Mouse (Mus musculus) thymus, adult 2 months (tissue): ENCODE measurements around the gene Slc35f5. TPM values are rescaled to one million over a fixed set of nuclear protein-coding genes. Genes with fewer than 3 reads are reported as not detected.
A peak's percentile ranks its signal among the peaks of the same experiment; 100 is the strongest.

Source experiments
- DNase-seq: peaks from one replicate; pipeline ENCODE4 v3.0.0; 2021
- H3K27ac ChIP-seq: fragments of 200-500 bp; 2 replicates; pipeline ENCODE4 v1.5.1; 2012; ENCODE audit warnings: low read length, control low read depth; ENCODE audit not compliant: control insufficient read depth, insufficient read depth
- H3K27me3 ChIP-seq: fragments of 200-500 bp; 2 replicates; pipeline ENCODE4 v1.6.1; 2012; ENCODE audit warnings: mild to moderate bottlenecking, low read length, moderate library complexity, mixed read lengths; ENCODE audit not compliant: control insufficient read depth, insufficient read depth
- H3K36me3 ChIP-seq: fragments of 200-500 bp; 2 replicates; pipeline ENCODE4 v1.6.1; 2012; ENCODE audit warnings: mild to moderate bottlenecking, low read length, moderate library complexity; ENCODE audit not compliant: control insufficient read depth, insufficient read depth
- H3K4me1 ChIP-seq: fragments of 200-500 bp; replicated peaks from 2 replicates; pipeline ENCODE4 v1.6.1; 2012; ENCODE audit warnings: low read length; ENCODE audit not compliant: control insufficient read depth, insufficient read depth
- H3K4me3 ChIP-seq: fragments of 200-500 bp; 2 replicates; pipeline ENCODE4 v1.5.1; 2012; ENCODE audit warnings: mild to moderate bottlenecking, low read length, control low read depth, moderate library complexity; ENCODE audit not compliant: control insufficient read depth, insufficient read depth
- CTCF ChIP-seq: fragments of 200-500 bp; IDR thresholded peaks from 2 replicates; pipeline ENCODE4 v1.5.1; 2012; ENCODE audit warnings: mild to moderate bottlenecking, control low read depth, low read length, moderate library complexity, borderline replicate concordance; ENCODE audit not compliant: control insufficient read depth, poor library complexity, insufficient read depth; ENCODE audit errors: extremely low read depth
- POLR2A ChIP-seq: fragments of 200-500 bp; IDR thresholded peaks from 2 replicates; pipeline ENCODE4 v1.6.1; 2012; ENCODE audit warnings: mild to moderate bottlenecking, low read length, control low read depth, moderate library complexity; ENCODE audit not compliant: control insufficient read depth, poor library complexity, insufficient read depth; ENCODE audit errors: extremely low read depth
- WGBS: fragments of 180-500 bp; shearing (Covaris S2); methylation state at CpG from one replicate; pipeline ENCODE4 v1.1.7; 2018; 5-methylcytosine and 5-hydroxymethylcytosine counted together
- polyA plus RNA-seq: library from polyadenylated mRNA; depleted of rRNA; stranded (reverse); fragments of >200 nt; gene quantifications from 2 replicates; pipeline ENCODE4 v1.2.3, GENCODE M21; 2012; rRNA removed

Slc35f5 gene
- polyA plus RNA-seq, 1 experiment = 5.5 TPM

DNA sequence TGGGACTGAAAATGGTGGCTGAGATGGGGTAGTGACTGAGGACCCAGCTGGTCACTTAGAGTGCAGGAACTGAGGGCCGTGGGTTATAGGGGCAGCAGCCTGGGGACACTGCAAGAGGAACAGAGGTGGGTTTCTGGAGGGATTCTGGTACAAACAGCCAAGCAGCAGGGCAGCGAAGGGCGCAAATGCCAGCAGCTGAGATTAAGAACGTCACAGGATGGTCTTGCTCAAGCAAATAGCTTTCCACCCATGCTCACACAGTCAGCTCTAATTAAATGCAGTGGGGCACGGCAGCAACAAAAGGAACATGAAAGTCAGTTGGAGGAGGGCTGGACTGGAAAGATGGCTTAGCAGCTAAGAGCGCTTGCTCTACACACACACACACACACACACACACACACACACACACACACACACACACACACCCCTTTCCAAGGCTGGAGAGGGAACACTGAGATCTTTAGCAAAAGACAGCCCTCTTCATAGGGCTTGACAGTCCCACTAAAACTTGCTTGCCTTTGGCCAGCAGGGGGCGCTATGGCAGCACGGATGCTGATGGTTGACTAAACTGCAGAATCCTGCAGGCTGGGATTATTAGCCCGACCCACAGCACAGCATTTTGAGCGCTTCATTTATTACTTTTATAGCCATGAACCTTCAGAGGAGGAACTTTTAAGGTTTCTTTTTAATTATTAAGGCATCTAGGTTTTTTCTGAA is 46.9 kb downstream of the Slc35f5 start:
- 43% methylated on average over 10 of the region's 10 CpGs for WGBS
- Histone ChIP-seq H3K4me3 (no peak overlapping the region), H3K4me1 (no peaks in the 10 kb centered on the region), H3K27ac (no peak overlapping the region), H3K27me3 (no peaks in the 10 kb centered on the region), H3K36me3 (no peaks in the 10 kb centered on the region)
- DNase-seq = peak; percentile 71
- TF ChIP-seq CTCF (peak; percentile 86; the same call in 1 of the 2 replicates), POLR2A (no peak)

DNA sequence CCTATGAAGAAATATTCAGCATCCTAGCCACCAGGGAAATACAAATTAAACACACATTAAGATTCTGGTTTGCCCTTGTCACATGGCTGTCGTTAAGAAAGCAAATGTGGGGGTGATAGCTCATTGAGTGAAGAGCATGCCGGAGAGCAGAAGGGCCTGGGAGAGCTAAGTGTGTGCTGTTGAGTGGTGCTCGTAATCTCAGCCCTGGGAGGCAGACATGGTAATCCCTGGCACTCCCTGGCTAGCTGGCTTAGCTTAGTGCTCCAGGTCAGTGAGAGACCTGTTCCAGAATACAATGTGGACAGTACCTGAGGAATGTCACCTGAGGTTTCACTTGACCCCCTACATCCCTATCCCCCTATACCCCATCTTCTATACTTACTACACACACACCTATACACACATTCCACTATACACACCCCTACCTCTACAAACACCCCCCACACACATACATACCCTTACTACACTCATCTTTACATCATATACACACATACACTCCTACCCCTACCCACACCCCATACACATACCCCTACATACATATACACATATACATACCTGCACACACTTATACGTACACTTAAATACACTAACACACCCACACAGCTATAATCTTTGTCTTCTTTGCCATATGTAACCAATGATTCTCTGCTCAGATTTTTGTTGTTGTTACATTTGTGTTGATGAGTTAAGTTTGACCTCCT is 64.1 kb downstream of the Slc35f5 start:
- TF ChIP-seq CTCF (no peak), POLR2A (no peak)
- WGBS = 87% methylated on average over 4 of the region's 4 CpGs

DNA sequence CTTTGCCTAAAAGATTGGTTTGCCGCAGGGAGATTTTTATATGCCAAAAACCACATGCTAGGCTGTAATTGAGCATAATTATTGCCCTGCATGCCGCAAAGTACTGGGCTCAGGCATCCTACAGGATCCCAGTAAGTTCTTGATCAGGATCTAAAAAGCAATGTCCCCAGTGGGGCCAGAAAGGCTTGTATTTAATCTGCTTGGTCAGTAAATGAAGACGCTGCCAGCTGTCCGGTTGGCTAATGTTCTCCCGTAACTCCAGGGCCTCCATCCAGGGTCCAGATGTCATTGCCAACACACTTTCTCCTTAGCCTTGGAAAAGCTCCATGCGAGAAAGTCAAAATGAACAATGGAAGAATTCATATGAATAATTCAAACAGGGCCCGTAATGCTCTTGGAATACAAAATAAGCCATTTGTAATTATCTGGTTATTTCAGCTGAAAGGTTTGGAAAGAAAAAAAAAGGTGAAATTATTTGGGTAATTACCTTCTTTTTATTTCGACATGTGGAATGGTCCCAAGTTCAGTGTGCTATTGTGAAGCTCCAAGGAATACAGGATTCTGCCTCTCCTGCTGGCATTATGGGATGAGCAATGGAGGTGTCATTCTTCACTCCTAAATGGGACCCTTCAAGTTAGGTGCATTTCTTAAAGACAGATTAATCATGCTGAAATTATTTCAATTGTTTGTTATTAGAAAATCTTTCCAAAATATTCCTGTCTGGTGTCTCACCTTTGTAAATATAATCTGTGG is 79.3 kb downstream of the Slc35f5 start:
- no peak for DNase-seq
- no peak overlapping the region for H3K27ac ChIP-seq
- no peaks in the 10 kb centered on the region for H3K36me3 ChIP-seq
- no peaks in the 10 kb centered on the region for H3K4me1 ChIP-seq
- H3K4me3 ChIP-seq = no peak overlapping the region
- TF ChIP-seq CTCF (no peak), POLR2A (no peak)
- H3K27me3 ChIP-seq = no peaks in the 10 kb centered on the region
- 97% methylated on average over 8 of the region's 8 CpGs for WGBS

More for the DNA sequence above, 64.1 kb downstream of the Slc35f5 start:
- no peak overlapping the region for H3K27ac ChIP-seq
- H3K27me3 ChIP-seq = no peaks in the 10 kb centered on the region
- H3K4me3 ChIP-seq = no peak overlapping the region
- H3K4me1 ChIP-seq = no peaks in the 10 kb centered on the region
- no peaks in the 10 kb centered on the region for H3K36me3 ChIP-seq
- no peak for DNase-seq

DNA sequence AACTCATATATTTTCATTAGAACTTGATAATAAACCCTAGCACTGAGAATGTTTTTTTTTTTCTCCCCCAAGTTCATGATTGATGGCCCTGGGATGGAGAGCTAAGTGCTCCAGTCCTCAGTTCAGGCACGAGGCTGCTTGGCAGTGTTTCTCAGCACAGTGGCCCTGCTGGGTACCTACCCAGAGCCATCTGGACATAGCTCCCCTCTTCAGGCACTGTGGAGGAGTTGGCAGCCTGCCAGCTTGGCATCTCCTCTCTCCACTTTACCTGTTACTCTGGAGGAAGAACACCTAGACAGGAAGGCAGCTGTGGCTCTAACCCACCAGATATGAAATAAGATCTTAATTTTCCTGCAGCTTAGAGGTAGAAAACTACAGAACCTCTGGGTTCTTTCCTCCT is 83.2 kb downstream of the Slc35f5 start:
- no peak for TF ChIP-seq POLR2A
- TF ChIP-seq CTCF = no peak
- no peaks in the 10 kb centered on the region for H3K36me3 ChIP-seq
- WGBS = 47% methylated on average over 1 of the region's 1 CpGs
- H3K27ac ChIP-seq = no peak overlapping the region
- no peaks in the 10 kb centered on the region for H3K4me1 ChIP-seq
- no peaks in the 10 kb centered on the region for H3K27me3 ChIP-seq
- no peak for DNase-seq
- H3K4me3 ChIP-seq = no peak overlapping the region

Other genes starting within 250 kb of the Slc35f5 start
- gene Actr3, start 124.9 kb upstream of the Slc35f5 start, polyA plus RNA-seq = 128 TPM in 2 replicates
- 0.20 and 0.57 TPM in 2 replicates for gene Gpr39, start 116.4 kb downstream of the Slc35f5 start, polyA plus RNA-seq